Comparison of ENCODE assay signal across 8 mouse cellular contexts in genomic region chr14:25493301-25494241, GRCm38 (mm10). TPM values are rescaled to one million over a fixed set of nuclear protein-coding genes. Genes with fewer than 3 reads are reported as not detected.
DNase-seq lines count a peak whose midpoint lies in the region; ATAC-seq and TF ChIP-seq lines count a peak whose summit lies in the region.

No protein-coding gene starts in this region.

- no peak overlapping the region for H3K4me3 ChIP-seq in heart, embryonic 13.5 days
- H3K4me3 ChIP-seq in midbrain, postnatal 0 days (ENCODE audit: low read depth, low read length), result no peak overlapping the region

- H3K4me2 ChIP-seq in heart, embryonic 13.5 days, result no peak overlapping the region
- H3K4me2 ChIP-seq in midbrain, postnatal 0 days (ENCODE audit: low read depth, low read length, poor library complexity, severe bottlenecking), result no peak overlapping the region

- no peak for TF ChIP-seq CTCF in midbrain, postnatal 0 days (IDR thresholded peaks at IDR 0.05)

- no peaks in the 10 kb centered on the region for H3K27me3 ChIP-seq in heart, embryonic 13.5 days (replicated peaks)
- no peaks in the 10 kb centered on the region for H3K27me3 ChIP-seq in midbrain, postnatal 0 days (ENCODE audit: insufficient read depth, low read length)

- 68% methylated on average over 22 of the region's 22 CpGs for WGBS in heart, embryonic 13.5 days
- 32% methylated on average over 22 of the region's 22 CpGs for WGBS in midbrain, postnatal 0 days

- peak overlapping the region; percentile 33; the same call in 1 of the 2 replicates for H3K9ac ChIP-seq in heart, embryonic 13.5 days
- H3K9ac ChIP-seq in midbrain, postnatal 0 days (replicated peaks; ENCODE audit: low read length, poor library complexity, severe bottlenecking), result 0 out of 2 replicates have a peak overlapping the region, but pooled peaks have one; percentile 15

- H3K9me3 ChIP-seq in heart, embryonic 13.5 days, result no peaks in the 10 kb centered on the region
- no peaks in the 10 kb centered on the region for H3K9me3 ChIP-seq in midbrain, postnatal 0 days (ENCODE audit: low read length)

- H3K27ac ChIP-seq in heart, embryonic 13.5 days (replicated peaks), result no peak overlapping the region
- peak overlapping the region; percentile 62 for H3K27ac ChIP-seq in midbrain, postnatal 0 days (ENCODE audit: low read depth, low read length)

- no peak for DNase-seq in heart, adult 8-10 months (ENCODE audit: low spot score)
- DNase-seq in T-cell, adult 2 months (ENCODE audit: low spot score), result peak; percentile 44
- peak; percentile 55 to 76 for DNase-seq in gastrocnemius, adult 8-10 months (ENCODE audit: low spot score in 2 of 2)
- peak; percentile 80 to 94 for DNase-seq in kidney, postnatal 25 days
- DNase-seq in midbrain, postnatal 0 days (ENCODE audit: low spot score), result peak; percentile 77
- no peak for DNase-seq in right cerebral cortex, postnatal 25 days
- DNase-seq in heart, adult 18-20 months, result no peak

- H3K4me1 ChIP-seq in heart, embryonic 13.5 days, result peaks cover 100% of the 10 kb centered on the region
- peaks cover 48% of the 10 kb centered on the region for H3K4me1 ChIP-seq in midbrain, postnatal 0 days (ENCODE audit: insufficient read depth, low read length)

- no peaks in the 10 kb centered on the region for H3K36me3 ChIP-seq in heart, embryonic 13.5 days
- H3K36me3 ChIP-seq in midbrain, postnatal 0 days (ENCODE audit: insufficient read depth, low read length), result no peaks in the 10 kb centered on the region

- ATAC-seq in heart, embryonic 13.5 days (ENCODE audit: extremely low read depth, insufficient number of reproducible peaks, low FRiP score, low TSS enrichment), result no peak
- ATAC-seq in midbrain, postnatal 0 days (ENCODE audit: low FRiP score), result 0 out of 2 replicates have a peak, but pooled peaks have one; percentile 15

RNA-seq across cellular contexts. Expression of gene Zmiz1, which starts 34.6 kb away (rescaled TPM):
- 25.1 and 25.7 TPM in 2 replicates for polyA plus RNA-seq in heart, embryonic 13.5 days (2015; fragmentation: Nextera tagmentation; extraction: Ambion mirVana)
- 10 to 100 TPM; 34.7 to 44.1 (median 40.4) TPM for total RNA-seq in heart, adult 8-10 months (2022)
- total RNA-seq in gastrocnemius, adult 8-10 months (2022), result 10 to 100 TPM; 18.5 to 28.7 (median 21.8) TPM
- 130 and 134 TPM in 2 replicates for total RNA-seq in midbrain, postnatal 0 days (2014; rRNA removed)
- 44.0 and 51.7 TPM in 2 replicates for polyA plus RNA-seq in midbrain, postnatal 0 days (2015; fragmentation: Nextera tagmentation; extraction: Ambion mirVana)
- total RNA-seq in heart, adult 18-20 months (2021), result 10 to 100 TPM; 32.5 to 38.5 TPM

Comparison
In these comparisons a context has a peak if more than half of its experiments do, and no peak if none do; other contexts are left out.
1. DNase-seq: peak in T-cell, adult 2 months (single experiment), gastrocnemius, adult 8-10 months (2 of 2), kidney, postnatal 25 days (2 of 2) and midbrain, postnatal 0 days (single experiment); none in heart, adult 8-10 months (single experiment), right cerebral cortex, postnatal 25 days (single experiment) and heart, adult 18-20 months (0 of 2).